Mouse (Mus musculus) megakaryocyte, embryonic 14.5 days (primary cell): ENCODE measurements at regions not wholly inside any gene's neighbourhood (a gene's known extent, or its start where the extent isn't known, plus 50 kb on each side); places are given as distances from the start of the nearest gene placed in this dataset.

Source experiments
- H3K27me3 ChIP-seq: replicated peaks from 2 replicates; pipeline ENCODE3; 2012; ENCODE audit warnings: inconsistent platforms
- H3K36me3 ChIP-seq: replicated peaks from 2 replicates; pipeline ENCODE3; 2012; ENCODE audit warnings: low read length, inconsistent platforms, mixed read lengths
- H3K4me1 ChIP-seq: 2 replicates; pipeline ENCODE4 v1.6.1; 2012; ENCODE audit warnings: inconsistent platforms
- H3K4me3 ChIP-seq: replicated peaks from 2 replicates; pipeline ENCODE3; 2012; ENCODE audit warnings: moderate library complexity, mild to moderate bottlenecking, inconsistent platforms
- H3K9me3 ChIP-seq: 2 replicates; pipeline ENCODE4 v1.6.1; 2012; ENCODE audit warnings: inconsistent platforms
- FLI1 ChIP-seq: IDR thresholded peaks from 2 replicates; pipeline ENCODE4 v1.6.1; 2012; ENCODE audit warnings: low read length, inconsistent platforms, mixed read lengths
- GATA1 ChIP-seq: IDR thresholded peaks from 3 replicates; pipeline ENCODE4 v1.6.1; 2012; ENCODE audit warnings: mixed read lengths, low read length, inconsistent platforms, borderline replicate concordance

- Histone ChIP-seq H3K4me1 (no peaks in the 10 kb centered on the region), H3K4me3 (no peak overlapping the region), H3K36me3 (no peaks in the 10 kb centered on the region), H3K27me3 (no peaks in the 10 kb centered on the region), H3K9me3 (peaks cover 5% of the 10 kb centered on the region)
- no peak for TF ChIP-seq FLI1
- no peak for TF ChIP-seq GATA1
Observed at GRCm38 (mm10) chr5:106164190-106164589, 287.8 kb downstream of the Zfp326 start.

DNA sequence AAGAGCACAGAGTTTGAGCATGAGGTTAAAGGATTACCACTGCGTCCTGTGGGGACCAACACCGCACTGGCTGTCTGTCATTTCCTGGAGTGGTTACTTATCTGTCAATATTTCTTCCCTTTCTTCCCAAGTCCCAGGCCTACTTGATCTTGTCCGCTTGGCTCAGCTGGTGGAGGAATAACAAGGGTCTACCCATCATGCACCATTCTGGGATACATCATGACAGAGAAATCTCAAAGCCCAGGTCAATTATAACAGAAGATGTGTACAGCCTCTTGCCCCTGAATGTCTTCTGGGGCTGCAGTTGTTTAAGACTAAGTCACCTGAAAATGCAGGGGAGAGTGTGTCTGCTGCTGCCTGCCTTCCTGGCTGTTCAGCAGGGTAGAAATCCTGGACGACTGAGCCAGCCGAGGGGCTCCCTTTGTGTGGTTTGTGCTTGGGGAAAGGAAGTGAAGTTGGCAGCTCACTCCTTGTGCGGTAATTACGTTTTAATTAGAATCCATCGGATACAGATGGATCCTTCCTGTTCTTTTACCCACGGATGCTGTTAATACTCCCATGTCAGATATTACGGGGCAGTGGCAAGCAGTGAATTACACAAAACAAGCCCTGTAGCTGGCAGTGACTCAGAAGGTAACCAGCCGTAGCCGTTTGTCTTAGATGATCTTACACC lies 286.8 kb downstream of the Zfp326 start:
- no peak overlapping the region for H3K4me3 ChIP-seq
- H3K36me3 ChIP-seq, result no peaks in the 10 kb centered on the region
- no peaks in the 10 kb centered on the region for H3K4me1 ChIP-seq
- H3K9me3 ChIP-seq, result peaks cover 5% of the 10 kb centered on the region
- TF ChIP-seq FLI1 (no peak), GATA1 (no peak)
- H3K27me3 ChIP-seq, result no peaks in the 10 kb centered on the region

- Histone ChIP-seq H3K4me1 (no peaks in the 10 kb centered on the region), H3K4me3 (no peak overlapping the region), H3K27me3 (no peaks in the 10 kb centered on the region), H3K36me3 (no peaks in the 10 kb centered on the region), H3K9me3 (no peaks in the 10 kb centered on the region)
- TF ChIP-seq GATA1, result no peak
- TF ChIP-seq FLI1, result no peak
Observed at GRCm38 (mm10) chr5:106139109-106139508, 262.7 kb downstream of the Zfp326 start.

- no peak for TF ChIP-seq FLI1
- TF ChIP-seq GATA1, result no peak
- Histone ChIP-seq H3K27me3 (no peaks in the 10 kb centered on the region), H3K9me3 (no peaks in the 10 kb centered on the region), H3K36me3 (no peaks in the 10 kb centered on the region), H3K4me1 (no peaks in the 10 kb centered on the region), H3K4me3 (no peak overlapping the region)
Observed at GRCm38 (mm10) chr5:106122928-106123327, 246.6 kb downstream of the Zfp326 start.

- Histone ChIP-seq H3K4me3 (no peak overlapping the region), H3K36me3 (no peaks in the 10 kb centered on the region), H3K9me3 (no peaks in the 10 kb centered on the region), H3K27me3 (no peaks in the 10 kb centered on the region), H3K4me1 (no peaks in the 10 kb centered on the region)
- TF ChIP-seq FLI1 (no peak), GATA1 (no peak)
Observed at GRCm38 (mm10) chr5:106119584-106119983, 243.2 kb downstream of the Zfp326 start.

DNA sequence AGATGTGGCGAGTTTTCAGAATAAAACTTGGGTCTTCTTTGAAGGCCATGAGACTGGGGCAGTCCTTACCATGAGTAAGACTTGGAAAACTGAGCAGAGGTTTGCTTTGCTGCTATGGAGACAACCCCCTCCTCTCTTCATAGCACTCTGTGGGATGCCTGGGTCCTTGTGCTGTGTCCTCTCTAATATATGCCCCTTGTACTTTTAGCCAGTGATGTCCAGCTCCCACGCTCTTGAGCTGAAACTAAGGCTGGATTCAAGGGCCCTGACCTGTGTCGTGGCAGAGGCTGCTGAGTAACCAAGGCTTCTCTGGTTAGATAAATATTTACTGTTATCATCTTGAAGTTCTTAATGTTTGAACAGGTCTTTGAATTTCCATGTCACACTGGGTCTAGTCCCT lies 236.8 kb downstream of the Zfp326 start:
- no peaks in the 10 kb centered on the region for H3K9me3 ChIP-seq

DNA sequence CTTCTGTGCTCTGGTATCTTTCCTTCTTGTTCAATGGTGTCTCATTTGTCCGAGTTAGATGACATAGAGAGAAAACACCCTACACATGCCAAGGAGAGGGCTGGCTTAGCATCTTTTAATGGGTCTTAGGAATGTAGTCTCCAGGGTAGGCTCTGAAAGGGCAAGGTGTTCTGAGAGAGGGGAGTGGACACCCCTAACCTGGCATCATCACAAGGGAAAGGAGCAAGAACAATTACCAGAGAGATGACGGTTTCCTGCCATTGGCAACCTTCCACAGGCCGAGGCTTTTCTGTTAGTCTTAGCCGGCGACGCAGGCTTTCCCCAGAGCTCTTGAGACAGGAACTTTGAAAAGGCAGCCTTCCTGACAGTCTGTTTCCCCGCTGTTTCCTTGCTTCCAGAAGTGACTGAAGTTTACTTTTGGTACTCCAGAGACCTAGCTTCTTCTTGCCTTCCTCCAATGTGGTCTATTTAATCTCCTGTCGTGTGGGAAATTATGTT lies 232.2 kb downstream of the Zfp326 start:
- Histone ChIP-seq H3K27me3 (no peaks in the 10 kb centered on the region), H3K4me3 (no peak overlapping the region), H3K9me3 (no peaks in the 10 kb centered on the region), H3K36me3 (no peaks in the 10 kb centered on the region), H3K4me1 (no peaks in the 10 kb centered on the region)
- no peak for TF ChIP-seq FLI1
- TF ChIP-seq GATA1, result no peak

More for the DNA sequence above, 236.8 kb downstream of the Zfp326 start:
- no peaks in the 10 kb centered on the region for H3K27me3 ChIP-seq
- H3K4me1 ChIP-seq, result no peaks in the 10 kb centered on the region
- no peaks in the 10 kb centered on the region for H3K36me3 ChIP-seq
- no peak for TF ChIP-seq GATA1
- no peak for TF ChIP-seq FLI1
- H3K4me3 ChIP-seq, result no peak overlapping the region

- H3K36me3 ChIP-seq, result no peaks in the 10 kb centered on the region
- H3K9me3 ChIP-seq, result no peaks in the 10 kb centered on the region
- H3K4me3 ChIP-seq, result no peak overlapping the region
- H3K27me3 ChIP-seq, result no peaks in the 10 kb centered on the region
- TF ChIP-seq FLI1 (no peak), GATA1 (no peak)
- no peaks in the 10 kb centered on the region for H3K4me1 ChIP-seq
Observed at GRCm38 (mm10) chr5:106102255-106102654, 225.9 kb downstream of the Zfp326 start.

DNA sequence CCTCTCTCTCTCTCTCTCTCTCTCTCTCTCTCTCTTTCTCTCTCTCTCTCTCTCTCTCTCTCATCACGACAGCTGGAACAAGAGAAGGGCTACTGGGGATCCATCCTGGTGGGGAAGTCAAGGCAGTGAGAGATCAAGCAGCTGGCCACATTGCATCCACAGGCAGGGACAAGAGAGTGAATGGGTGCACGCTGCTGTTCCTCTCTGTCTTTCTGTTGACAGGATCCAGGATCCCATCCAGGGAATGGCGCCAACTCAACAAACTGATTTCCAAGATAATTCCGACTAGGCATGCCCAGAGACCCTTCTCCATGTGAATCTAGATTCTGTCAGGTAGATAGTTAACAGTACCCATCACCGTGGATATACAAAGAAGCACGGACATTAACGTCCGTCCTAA lies 222.5 kb downstream of the Zfp326 start:
- Histone ChIP-seq H3K4me3 (no peak overlapping the region), H3K9me3 (no peaks in the 10 kb centered on the region), H3K27me3 (no peaks in the 10 kb centered on the region), H3K4me1 (no peaks in the 10 kb centered on the region), H3K36me3 (no peaks in the 10 kb centered on the region)
- TF ChIP-seq FLI1 (no peak), GATA1 (no peak)

DNA sequence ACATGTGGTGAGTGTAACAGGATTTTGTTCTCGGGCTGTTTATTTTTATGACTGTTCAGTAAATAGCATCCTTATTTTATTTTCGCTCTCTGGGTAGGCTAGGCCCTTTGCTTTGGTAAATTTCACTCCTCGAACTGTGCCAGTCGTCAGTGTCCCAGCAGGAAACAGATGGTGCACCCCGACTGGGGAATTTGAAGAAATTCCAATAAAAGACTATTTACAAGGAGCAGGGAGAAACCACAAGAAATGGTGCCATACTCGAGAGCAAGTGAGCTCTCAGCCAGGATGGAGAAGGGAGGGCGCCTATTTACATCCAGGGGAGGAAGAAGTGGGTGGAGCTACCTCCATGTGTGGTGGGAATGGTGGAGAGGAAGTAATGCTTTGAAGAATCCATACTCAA lies 213.0 kb downstream of the Zfp326 start:
- H3K36me3 ChIP-seq, result no peaks in the 10 kb centered on the region
- no peak overlapping the region for H3K4me3 ChIP-seq
- H3K4me1 ChIP-seq, result no peaks in the 10 kb centered on the region
- H3K27me3 ChIP-seq, result no peaks in the 10 kb centered on the region
- TF ChIP-seq GATA1 (no peak), FLI1 (no peak)
- peaks cover 8% of the 10 kb centered on the region for H3K9me3 ChIP-seq
